Mouse (Mus musculus) C2C12 (cell line): ENCODE measurements at regions not wholly inside any gene's neighbourhood (a gene's known extent, or its start where the extent isn't known, plus 50 kb on each side); places are given as distances from the start of the nearest gene placed in this dataset.

Source experiments
- CEBPB ChIP-seq: IDR thresholded peaks from one replicate; pipeline ENCODE4 v1.6.1; 2011; ENCODE audit warnings: low read depth, mild to moderate bottlenecking, control low read depth, moderate library complexity
- CTCF ChIP-seq: IDR thresholded peaks from one replicate; pipeline ENCODE4 v1.5.1; 2011; ENCODE audit not compliant: control insufficient read depth, insufficient read depth, insufficient read length
- FOSL1 ChIP-seq: IDR thresholded peaks from one replicate; pipeline ENCODE4 v1.8.0; 2011; ENCODE audit warnings: mild to moderate bottlenecking, low read length; ENCODE audit not compliant: poor library complexity, insufficient read depth, severe bottlenecking
- MAX ChIP-seq: IDR thresholded peaks from one replicate; pipeline ENCODE4 v1.6.1; 2011; ENCODE audit warnings: mild to moderate bottlenecking, control low read depth
- MYOD1 ChIP-seq: IDR thresholded peaks from one replicate; pipeline ENCODE4 v1.6.1; 2011; ENCODE audit warnings: low read depth; ENCODE audit not compliant: control insufficient read depth, insufficient read length
- MYOG ChIP-seq: IDR thresholded peaks from one replicate; pipeline ENCODE4 v1.6.1; 2011; ENCODE audit not compliant: control insufficient read depth, insufficient read length; ENCODE audit errors: extremely low read depth
- USF1 ChIP-seq: IDR thresholded peaks from one replicate; pipeline ENCODE4 v1.6.1; 2011; ENCODE audit warnings: low read depth, mild to moderate bottlenecking, control low read depth, moderate library complexity

GRCm38 (mm10) chr4:4635856-4636255 is 157.3 kb downstream of the Impad1 start:
- no peak for TF ChIP-seq MYOG
- no peak for TF ChIP-seq CTCF
- TF ChIP-seq USF1, result no peak
- TF ChIP-seq CEBPB, result no peak
- TF ChIP-seq FOSL1, result no peak
- no peak for TF ChIP-seq MAX
- no peak for TF ChIP-seq MYOD1
